Comparison of ENCODE assay signal across 8 mouse cellular contexts in genomic region chr7:100919809-100920107, GRCm38 (mm10). TPM values are rescaled to one million over a fixed set of nuclear protein-coding genes. Genes with fewer than 3 reads are reported as not detected.
DNase-seq lines count a peak whose midpoint lies in the region; ATAC-seq and TF ChIP-seq lines count a peak whose summit lies in the region.

No protein-coding gene starts in this region.

- H3K9me3 ChIP-seq in hindbrain, embryonic 12.5 days (replicated peaks) = no peaks in the 10 kb centered on the region
- H3K9me3 ChIP-seq in hindbrain, postnatal 0 days (ENCODE audit: low read length) = no peaks in the 10 kb centered on the region
- H3K9me3 ChIP-seq in heart, embryonic 14.5 days (ENCODE audit: control insufficient read depth, low read length) = no peaks in the 10 kb centered on the region
- no peaks in the 10 kb centered on the region for H3K9me3 ChIP-seq in limb, embryonic 10.5 days (replicated peaks)
- no peaks in the 10 kb centered on the region for H3K9me3 ChIP-seq in stomach, embryonic 15.5 days

- H3K27ac ChIP-seq in hindbrain, embryonic 12.5 days = peak overlapping the region; percentile 53
- no peak overlapping the region for H3K27ac ChIP-seq in hindbrain, postnatal 0 days
- H3K27ac ChIP-seq in heart, embryonic 14.5 days (replicated peaks in 1 of 2; ENCODE audit: control insufficient read depth in 1 of 2, insufficient read depth in 1 of 2, low read depth in 2 of 2, low read length in 2 of 2) = peak overlapping the region; percentile 23 to 73
- H3K27ac ChIP-seq in limb, embryonic 10.5 days = peak overlapping the region; percentile 82
- H3K27ac ChIP-seq in stomach, embryonic 15.5 days = peak overlapping the region; percentile 83; the same call in 1 of the 2 replicates

- no peak overlapping the region for H3K9ac ChIP-seq in hindbrain, embryonic 12.5 days
- no peak overlapping the region for H3K9ac ChIP-seq in hindbrain, postnatal 0 days (replicated peaks; ENCODE audit: low read length)
- H3K9ac ChIP-seq in heart, embryonic 14.5 days (ENCODE audit: low read length) = peak overlapping the region; percentile 28; the same call in 1 of the 2 replicates
- no peak overlapping the region for H3K9ac ChIP-seq in stomach, embryonic 15.5 days

- H3K4me1 ChIP-seq in hindbrain, embryonic 12.5 days = peaks cover 58% of the 10 kb centered on the region
- peaks cover 9% of the 10 kb centered on the region; the same call in 1 of the 2 replicates for H3K4me1 ChIP-seq in hindbrain, postnatal 0 days (ENCODE audit: insufficient read depth, low read length)
- H3K4me1 ChIP-seq in heart, embryonic 14.5 days (ENCODE audit: control insufficient read depth in 2 of 2, insufficient read depth in 2 of 2, low read length in 2 of 2) = peaks cover 59 to 80% of the 10 kb centered on the region in 2 experiments
- peaks cover 86% of the 10 kb centered on the region for H3K4me1 ChIP-seq in limb, embryonic 10.5 days
- peaks cover 88% of the 10 kb centered on the region for H3K4me1 ChIP-seq in stomach, embryonic 15.5 days

- no peaks in the 10 kb centered on the region for H3K27me3 ChIP-seq in hindbrain, embryonic 12.5 days
- H3K27me3 ChIP-seq in hindbrain, postnatal 0 days (ENCODE audit: insufficient read depth, low read length) = no peaks in the 10 kb centered on the region
- no peaks in the 10 kb centered on the region for H3K27me3 ChIP-seq in heart, embryonic 14.5 days (ENCODE audit: control insufficient read depth, insufficient read depth, low read length)
- H3K27me3 ChIP-seq in limb, embryonic 10.5 days (ENCODE audit: low read depth, poor library complexity, severe bottlenecking) = no peaks in the 10 kb centered on the region
- no peaks in the 10 kb centered on the region for H3K27me3 ChIP-seq in stomach, embryonic 15.5 days (replicated peaks)

- H3K4me3 ChIP-seq in hindbrain, embryonic 12.5 days = no peak overlapping the region
- H3K4me3 ChIP-seq in hindbrain, postnatal 0 days (ENCODE audit: low read length) = no peak overlapping the region
- H3K4me3 ChIP-seq in heart, embryonic 14.5 days (ENCODE audit: control insufficient read depth in 1 of 2, insufficient read depth in 1 of 2, low read depth in 1 of 2, low read length in 2 of 2) = no peak overlapping the region
- peak overlapping the region; percentile 20 for H3K4me3 ChIP-seq in limb, embryonic 10.5 days
- H3K4me3 ChIP-seq in stomach, embryonic 15.5 days (replicated peaks) = no peak overlapping the region

- no peak for DNase-seq in hindbrain, postnatal 0 days (ENCODE audit: low spot score)
- DNase-seq in limb, embryonic 10.5 days (ENCODE audit: low spot score) = peak; percentile 62
- no peak for DNase-seq in frontal cortex, postnatal 25 days (ENCODE audit: low spot score in 2 of 2)
- no peak for DNase-seq in thymus, postnatal 0 days (ENCODE audit: low spot score)
- no peak for DNase-seq in natural killer cell, adult 2 months (ENCODE audit: low spot score in 2 of 2)

- no peak for TF ChIP-seq CTCF in hindbrain, postnatal 0 days (IDR thresholded peaks at IDR 0.05; ENCODE audit: low read depth)

- 0 out of 2 replicates have a peak overlapping the region, but pooled peaks have one; percentile 13 for H3K4me2 ChIP-seq in hindbrain, embryonic 12.5 days (replicated peaks)
- no peak overlapping the region for H3K4me2 ChIP-seq in hindbrain, postnatal 0 days (ENCODE audit: low read depth, low read length)
- H3K4me2 ChIP-seq in heart, embryonic 14.5 days (ENCODE audit: low read length) = peak overlapping the region; percentile 17; the same call in 1 of the 2 replicates
- peak overlapping the region; percentile 33; the same call in 1 of the 2 replicates for H3K4me2 ChIP-seq in stomach, embryonic 15.5 days

- H3K36me3 ChIP-seq in hindbrain, embryonic 12.5 days = peaks cover 19% of the 10 kb centered on the region
- H3K36me3 ChIP-seq in hindbrain, postnatal 0 days (ENCODE audit: insufficient read depth, low read length) = no peaks in the 10 kb centered on the region
- peaks cover 41% of the 10 kb centered on the region for H3K36me3 ChIP-seq in heart, embryonic 14.5 days (ENCODE audit: control insufficient read depth, insufficient read depth, low read length)
- peaks cover 89% of the 10 kb centered on the region for H3K36me3 ChIP-seq in limb, embryonic 10.5 days
- peaks cover 17% of the 10 kb centered on the region; the same call in 1 of the 2 replicates for H3K36me3 ChIP-seq in stomach, embryonic 15.5 days

- WGBS in hindbrain, embryonic 12.5 days = 8% methylated on average over 2 of the region's 2 CpGs
- 27% methylated on average over 2 of the region's 2 CpGs for WGBS in hindbrain, postnatal 0 days
- 8% methylated on average over 2 of the region's 2 CpGs for WGBS in heart, embryonic 14.5 days
- 0% methylated on average over 2 of the region's 2 CpGs for WGBS in limb, embryonic 10.5 days
- 8% methylated on average over 2 of the region's 2 CpGs for WGBS in stomach, embryonic 15.5 days

- ATAC-seq in hindbrain, embryonic 12.5 days (ENCODE audit: low FRiP score) = no peak
- no peak for ATAC-seq in hindbrain, postnatal 0 days
- ATAC-seq in heart, embryonic 14.5 days (ENCODE audit: insufficient number of reproducible peaks, insufficient read depth, low FRiP score, low read depth) = no peak
- ATAC-seq in stomach, embryonic 15.5 days (ENCODE audit: insufficient read depth, low FRiP score, low read depth) = peak; percentile 15; the same call in 1 of the 2 replicates

RNA-seq across cellular contexts. Expression of gene Arhgef17, which starts 12.1 kb away (rescaled TPM):
- 9.1 and 9.6 TPM in 2 replicates for polyA plus RNA-seq in hindbrain, embryonic 12.5 days (2016; fragmentation: Nextera tagmentation; extraction: Ambion mirVana)
- 72.3 and 74.5 TPM in 2 replicates for total RNA-seq in hindbrain, postnatal 0 days (2014; rRNA removed)
- 8.1 and 10.1 TPM in 2 replicates for polyA plus RNA-seq in hindbrain, postnatal 0 days (2015; fragmentation: Nextera tagmentation; extraction: Ambion mirVana)
- 7.7 and 8.9 TPM in 2 replicates for polyA plus RNA-seq in heart, embryonic 14.5 days (2014; fragmentation: Nextera tagmentation; extraction: Ambion mirVana)
- polyA plus RNA-seq in limb, embryonic 10.5 days (2016; fragmentation: Nextera tagmentation; extraction: Ambion mirVana) = 9.6 and 11.0 TPM in 2 replicates
- 6.2 and 7.9 TPM in 2 replicates for polyA plus RNA-seq in stomach, embryonic 15.5 days (2015; fragmentation: Nextera tagmentation; extraction: Ambion mirVana)
- 1.0 and 1.1 TPM in 2 replicates for polyA plus RNA-seq in thymus, postnatal 0 days (2015; fragmentation: Nextera tagmentation; extraction: Ambion mirVana)

RNA-seq across cellular contexts. Expression of gene P2ry6, which starts 54.7 kb away (rescaled TPM):
- polyA plus RNA-seq in hindbrain, embryonic 12.5 days (2016; fragmentation: Nextera tagmentation; extraction: Ambion mirVana) = 2.8 and 3.1 TPM in 2 replicates
- total RNA-seq in hindbrain, postnatal 0 days (2014; rRNA removed) = 1.5 and 3.5 TPM in 2 replicates
- polyA plus RNA-seq in hindbrain, postnatal 0 days (2015; fragmentation: Nextera tagmentation; extraction: Ambion mirVana) = 3.4 and 3.6 TPM in 2 replicates
- 4.3 and 5.4 TPM in 2 replicates for polyA plus RNA-seq in heart, embryonic 14.5 days (2014; fragmentation: Nextera tagmentation; extraction: Ambion mirVana)
- polyA plus RNA-seq in limb, embryonic 10.5 days (2016; fragmentation: Nextera tagmentation; extraction: Ambion mirVana) = 1.1 and 1.6 TPM in 2 replicates
- polyA plus RNA-seq in stomach, embryonic 15.5 days (2015; fragmentation: Nextera tagmentation; extraction: Ambion mirVana) = 8.0 and 8.2 TPM in 2 replicates
- 6.0 and 6.4 TPM in 2 replicates for polyA plus RNA-seq in thymus, postnatal 0 days (2015; fragmentation: Nextera tagmentation; extraction: Ambion mirVana)

RNA-seq across cellular contexts. Expression of gene Relt, which starts 56.5 kb away (rescaled TPM):
- 3.6 and 4.5 TPM in 2 replicates for polyA plus RNA-seq in hindbrain, embryonic 12.5 days (2016; fragmentation: Nextera tagmentation; extraction: Ambion mirVana)
- total RNA-seq in hindbrain, postnatal 0 days (2014; rRNA removed) = 10.5 and 12.2 TPM in 2 replicates
- polyA plus RNA-seq in hindbrain, postnatal 0 days (2015; fragmentation: Nextera tagmentation; extraction: Ambion mirVana) = 5.0 and 6.2 TPM in 2 replicates
- polyA plus RNA-seq in heart, embryonic 14.5 days (2014; fragmentation: Nextera tagmentation; extraction: Ambion mirVana) = 1.2 and 1.8 TPM in 2 replicates
- 5.9 and 7.9 TPM in 2 replicates for polyA plus RNA-seq in limb, embryonic 10.5 days (2016; fragmentation: Nextera tagmentation; extraction: Ambion mirVana)
- 3.2 and 4.1 TPM in 2 replicates for polyA plus RNA-seq in stomach, embryonic 15.5 days (2015; fragmentation: Nextera tagmentation; extraction: Ambion mirVana)
- polyA plus RNA-seq in thymus, postnatal 0 days (2015; fragmentation: Nextera tagmentation; extraction: Ambion mirVana) = 12.3 and 12.9 TPM in 2 replicates
